ENCODE assay signal across 8 mouse cellular contexts in genomic region chr14:102810121-102810921, GRCm38 (mm10).
DNase-seq lines count a peak whose midpoint lies in the region; ATAC-seq and TF ChIP-seq lines count a peak whose summit lies in the region.
"Had no signal": no experiment of that assay in that cellular context is flagged by ENCODE, and none has a peak within 500 bp of the region (broad histone marks: within the 10 kb centered on the region; RNA-seq: fewer than 3 reads in every experiment).

No protein-coding gene starts in this region.

- H3K4me2 ChIP-seq in lung, embryonic 14.5 days = no peak overlapping the region

- no peak for TF ChIP-seq CTCF in lung, embryonic 14.5 days (IDR thresholded peaks at IDR 0.05; ENCODE audit: low read depth)

- no peaks in the 10 kb centered on the region for H3K27me3 ChIP-seq in lung, embryonic 14.5 days (ENCODE audit: insufficient read depth, low read length)
- no peaks in the 10 kb centered on the region for H3K27me3 ChIP-seq in midbrain, embryonic 10.5 days (ENCODE audit: low read depth, poor library complexity, severe bottlenecking)

- WGBS in lung, embryonic 14.5 days = 55% methylated on average over 7 of the region's 7 CpGs
- 77% methylated on average over 7 of the region's 7 CpGs for WGBS in midbrain, embryonic 10.5 days

- H3K36me3 ChIP-seq in lung, embryonic 14.5 days (ENCODE audit: insufficient read depth) = no peaks in the 10 kb centered on the region
- no peaks in the 10 kb centered on the region for H3K36me3 ChIP-seq in midbrain, embryonic 10.5 days

- no peaks in the 10 kb centered on the region for H3K9me3 ChIP-seq in lung, embryonic 14.5 days (ENCODE audit: low read depth, low read length)
- H3K9me3 ChIP-seq in midbrain, embryonic 10.5 days (replicated peaks) = no peaks in the 10 kb centered on the region

- H3K4me1 ChIP-seq in lung, embryonic 14.5 days (ENCODE audit: insufficient read depth) = peaks cover 4% of the 10 kb centered on the region
- H3K4me1 ChIP-seq in midbrain, embryonic 10.5 days = no peaks in the 10 kb centered on the region

- no peak overlapping the region for H3K4me3 ChIP-seq in lung, embryonic 14.5 days (ENCODE audit: low read depth, low read length)
- no peak overlapping the region for H3K4me3 ChIP-seq in midbrain, embryonic 10.5 days
- H3K4me3 ChIP-seq: erythroblast, embryonic 14.5 days had no signal

- DNase-seq in T-cell, adult 2 months (ENCODE audit: low spot score) = peak; percentile 61
- DNase-seq in kidney, adult 11 months = peak; percentile 70
- peak; percentile 20 for DNase-seq in lung, embryonic 14.5 days
- DNase-seq in thymus, adult 18-20 months = peak; percentile 34 to 70
- DNase-seq in midbrain, embryonic 10.5 days (ENCODE audit: low spot score) = no peak
- no peak for DNase-seq in right cerebral cortex, postnatal 14 days

- H3K9ac ChIP-seq in lung, embryonic 14.5 days = no peak overlapping the region

- peak; percentile 35 for ATAC-seq in common myeloid progenitor, adult 5-6 weeks (replicated peaks; ENCODE audit: low read depth, poor library complexity, severe bottlenecking)
- ATAC-seq in lung, embryonic 14.5 days (ENCODE audit: insufficient read depth) = no peak

- H3K27ac ChIP-seq in lung, embryonic 14.5 days (ENCODE audit: low read depth) = no peak overlapping the region
- H3K27ac ChIP-seq in midbrain, embryonic 10.5 days (replicated peaks) = no peak overlapping the region

Comparison
In these comparisons a context has a peak if more than half of its experiments do, and no peak if none do; other contexts are left out.
1. DNase-seq: peak in T-cell, adult 2 months (single experiment), kidney, adult 11 months (single experiment), lung, embryonic 14.5 days (single experiment) and thymus, adult 18-20 months (2 of 2); none in midbrain, embryonic 10.5 days (single experiment) and right cerebral cortex, postnatal 14 days (single experiment).